Mouse (Mus musculus) lung, postnatal 14 days (tissue): ENCODE data around the gene Retreg3.

Experiments
- DNase-seq: peaks from one replicate; pipeline ENCODE4 v3.0.0; 2021

The Retreg3 gene

DNA sequence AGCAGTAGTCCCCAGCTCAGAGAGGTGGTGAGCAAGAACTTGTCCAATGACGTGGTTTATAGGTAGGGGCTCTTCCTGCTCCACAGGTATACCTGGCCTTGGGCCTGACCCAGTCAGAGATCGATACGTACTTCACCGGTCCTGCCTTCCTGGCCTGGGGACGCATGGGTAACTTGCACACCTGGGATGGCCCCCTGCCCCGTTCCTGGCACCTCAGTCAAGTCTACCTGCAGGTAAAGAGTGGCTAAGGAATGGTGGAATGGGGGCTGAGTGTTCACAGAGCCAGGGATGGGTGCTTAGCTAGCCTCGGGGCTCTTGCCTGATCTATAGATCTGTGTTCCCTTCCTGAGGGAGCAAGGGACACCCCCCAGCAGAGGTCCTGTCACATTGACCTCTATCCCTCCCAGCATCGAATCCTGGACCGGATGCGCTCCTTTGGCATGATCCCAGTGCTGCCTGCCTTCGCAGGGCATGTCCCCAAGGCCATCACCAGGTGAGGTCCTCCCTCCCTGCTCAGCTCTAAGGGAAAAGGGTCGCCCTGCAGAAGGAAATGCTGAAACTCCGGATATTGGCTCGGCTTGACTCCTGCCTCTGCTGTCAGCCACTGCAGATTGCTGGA lies 47.8 kb downstream of the Retreg3 start:
- no peak for DNase-seq

DNA sequence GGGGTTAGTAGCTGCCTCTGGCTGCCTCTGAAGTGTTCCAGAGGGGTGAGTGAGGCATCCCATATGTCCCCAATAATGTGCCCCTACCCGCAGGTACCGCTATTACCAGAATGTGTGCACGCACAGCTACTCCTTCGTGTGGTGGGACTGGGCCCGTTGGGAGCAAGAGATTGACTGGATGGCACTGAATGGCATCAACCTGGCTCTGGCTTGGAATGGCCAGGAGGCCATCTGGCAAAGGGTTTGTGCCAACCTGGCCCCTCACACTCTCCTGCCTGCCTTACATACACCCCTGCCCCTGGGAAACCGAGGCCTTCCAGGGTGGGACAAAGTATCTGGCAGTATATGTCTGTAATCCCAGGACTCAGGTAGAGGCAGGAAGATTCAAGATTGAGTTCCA lies 48.7 kb downstream of the Retreg3 start:
- DNase-seq, result no peak

DNA sequence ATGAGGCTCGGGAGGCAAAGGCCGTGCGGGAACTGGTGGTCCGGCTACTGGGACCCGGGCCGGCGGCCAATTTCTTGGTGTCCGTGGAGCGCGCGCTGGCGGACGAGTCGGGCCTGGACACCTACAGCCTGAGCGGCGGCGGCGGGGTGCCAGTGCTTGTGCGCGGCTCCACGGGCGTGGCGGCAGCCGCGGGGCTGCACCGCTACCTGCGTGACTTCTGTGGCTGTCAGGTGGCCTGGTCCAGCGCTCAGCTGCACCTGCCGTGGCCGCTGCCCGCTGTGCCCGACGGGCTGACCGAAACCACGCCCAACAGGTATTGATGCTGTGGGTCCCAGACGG lies 49.5 kb downstream of the Retreg3 start:
- no peak for DNase-seq

DNA sequence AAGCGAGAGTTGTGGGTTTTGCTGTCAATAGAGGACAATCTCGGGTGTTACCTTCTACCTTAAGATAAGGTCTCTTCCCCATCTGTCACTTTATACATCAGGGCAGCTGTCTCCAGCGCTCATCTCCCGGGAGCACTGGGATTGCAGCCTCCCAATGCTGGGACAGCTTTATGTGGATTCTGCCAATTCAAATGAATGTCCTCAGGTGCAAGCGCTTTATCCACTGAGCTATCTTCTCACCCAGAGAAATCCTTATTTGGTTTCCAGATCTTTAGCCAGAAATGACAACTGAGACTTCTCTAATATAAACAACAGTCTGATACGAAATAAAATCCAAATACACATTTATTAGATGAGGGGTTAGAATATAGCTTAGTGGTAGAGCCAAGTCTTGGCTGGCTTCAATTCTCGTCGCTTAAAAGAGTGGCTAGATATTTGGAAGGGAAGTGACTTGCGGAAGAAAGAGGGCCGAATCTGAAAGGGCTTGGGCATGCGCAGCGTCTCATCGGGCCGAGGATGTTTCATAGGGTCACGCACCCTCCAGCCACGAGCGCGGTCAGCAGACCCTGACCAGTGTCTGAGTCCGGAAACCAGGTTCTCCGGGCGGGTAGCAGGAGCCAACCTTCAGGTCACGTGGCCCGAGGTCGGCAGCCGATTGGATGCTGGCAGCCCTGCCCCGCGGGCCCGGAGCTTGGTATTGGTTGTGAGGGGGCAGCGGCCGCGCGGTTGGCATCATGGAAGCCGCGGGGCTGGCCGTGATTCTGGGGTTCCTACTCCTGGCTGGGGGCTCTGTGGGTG lies 50.1 kb downstream of the Retreg3 start, which contains the start of gene Naglu:
Gene Naglu, plus strand, starts transcription at position 622 of the 798 bp plus-strand sequence.
- DNase-seq, result peak; percentile 96

DNA sequence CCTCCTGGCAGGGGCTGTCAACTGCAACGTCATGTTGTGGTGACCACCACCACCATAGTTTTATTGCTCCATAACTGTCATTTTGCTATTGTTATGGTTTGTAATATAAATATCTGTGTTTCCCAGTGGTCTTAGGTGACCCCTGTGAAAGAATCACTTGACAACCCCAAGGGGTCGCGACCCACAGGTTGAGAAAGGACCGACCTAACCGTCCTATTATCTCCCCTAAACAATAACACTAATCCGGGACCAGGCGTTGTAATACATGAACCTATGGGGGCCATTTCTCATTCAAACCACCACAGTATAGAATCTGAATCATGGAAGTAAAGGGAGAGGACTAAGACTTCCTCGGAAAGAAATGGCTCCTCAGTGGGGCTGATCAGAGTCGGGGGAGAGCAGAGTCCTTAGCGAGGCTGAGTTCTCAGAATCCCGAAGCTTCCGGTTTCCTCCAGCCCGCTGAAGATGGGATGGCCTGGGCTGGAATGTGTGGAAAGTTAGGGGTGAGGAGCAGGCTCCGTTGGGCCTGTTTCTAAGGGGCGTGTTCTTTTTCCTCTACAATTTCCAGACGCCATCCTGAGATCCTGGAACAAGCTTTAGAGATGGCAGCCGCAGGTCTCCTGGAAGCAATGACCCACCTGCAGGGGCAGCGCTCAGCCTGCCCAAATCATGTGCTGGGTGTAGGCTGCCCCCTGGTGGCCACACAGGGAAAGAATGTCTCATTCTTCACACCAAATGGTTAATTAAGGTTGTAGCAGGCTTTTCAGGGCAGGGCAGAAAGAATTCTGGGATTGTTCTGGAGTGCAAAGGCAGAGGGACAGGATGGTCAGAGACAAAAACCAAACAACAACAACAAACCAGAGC lies 52.9 kb downstream of the Retreg3 start:
- DNase-seq, result peak; percentile 89

DNA sequence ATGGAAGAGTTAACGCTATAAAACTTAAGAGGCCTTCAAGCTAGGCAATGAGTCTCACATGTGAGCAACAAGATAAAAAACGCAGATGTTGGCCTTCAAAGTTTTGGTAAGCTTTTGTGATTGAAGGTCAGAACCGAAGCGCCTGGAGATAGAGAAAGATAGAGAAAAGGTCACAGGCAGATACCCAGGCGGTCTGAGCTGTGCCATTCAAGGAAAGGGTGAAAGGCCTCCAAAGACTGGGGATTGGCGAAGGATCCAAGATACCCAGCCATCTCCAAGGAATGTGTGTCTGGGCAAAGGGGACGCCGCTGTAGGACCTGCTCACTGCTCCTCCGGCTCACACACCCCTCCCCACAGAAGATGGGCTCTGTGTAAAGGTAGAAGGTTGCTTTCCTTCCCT lies 54.7 kb downstream of the Retreg3 start:
- DNase-seq, result no peak

DNA sequence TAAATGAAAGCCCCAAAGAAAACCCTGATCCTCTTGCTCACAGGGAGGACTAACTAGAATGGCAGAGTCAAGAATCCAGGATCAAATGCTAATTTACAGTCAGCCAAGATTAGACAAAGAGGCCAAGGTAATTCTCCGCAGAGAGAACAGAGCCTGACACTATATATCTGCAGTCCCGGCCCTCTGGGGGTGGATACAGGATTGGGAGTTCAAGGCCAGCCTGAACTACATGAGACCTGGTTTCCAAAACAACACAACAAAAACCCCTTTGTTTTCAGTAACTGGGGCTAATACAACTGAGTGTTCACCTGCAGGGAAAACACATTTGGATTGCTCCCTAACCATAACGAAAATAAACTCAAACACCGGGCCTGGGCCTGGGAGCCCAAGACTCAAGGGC lies 55.2 kb downstream of the Retreg3 start:
- DNase-seq, result no peak

DNA sequence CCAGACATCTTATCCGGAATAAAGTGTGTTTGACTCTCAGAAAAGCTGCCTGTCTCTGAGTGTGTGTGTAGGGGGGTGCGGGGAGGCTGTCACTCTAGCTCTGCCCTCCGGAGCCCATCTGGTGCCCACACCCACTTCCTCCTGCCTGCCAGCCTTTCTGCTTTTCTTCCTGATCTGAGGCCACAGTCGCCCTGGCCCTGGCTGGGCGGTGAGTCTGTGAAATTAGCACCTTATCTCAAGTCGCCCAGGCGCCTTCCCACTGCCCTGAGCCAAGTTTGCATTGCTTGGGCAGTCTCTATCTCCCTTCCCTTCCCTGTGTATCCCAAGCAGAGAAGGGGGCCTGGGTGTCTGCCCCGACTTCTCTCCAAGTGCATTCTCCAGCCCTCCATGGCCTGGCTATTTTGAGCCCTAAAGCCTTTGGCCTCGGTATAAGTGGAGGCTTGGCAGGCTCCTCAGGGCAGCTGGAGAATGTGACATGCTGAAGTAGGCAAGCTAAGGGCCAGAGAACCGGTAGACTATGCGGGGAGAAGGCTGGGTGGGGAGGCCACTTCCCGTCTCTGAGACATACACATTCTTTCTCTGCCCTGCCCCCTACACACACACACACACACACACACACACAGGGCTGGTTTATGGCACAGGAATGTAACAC lies 55.9 kb downstream of the Retreg3 start:
- DNase-seq, result peak; percentile 79

DNA sequence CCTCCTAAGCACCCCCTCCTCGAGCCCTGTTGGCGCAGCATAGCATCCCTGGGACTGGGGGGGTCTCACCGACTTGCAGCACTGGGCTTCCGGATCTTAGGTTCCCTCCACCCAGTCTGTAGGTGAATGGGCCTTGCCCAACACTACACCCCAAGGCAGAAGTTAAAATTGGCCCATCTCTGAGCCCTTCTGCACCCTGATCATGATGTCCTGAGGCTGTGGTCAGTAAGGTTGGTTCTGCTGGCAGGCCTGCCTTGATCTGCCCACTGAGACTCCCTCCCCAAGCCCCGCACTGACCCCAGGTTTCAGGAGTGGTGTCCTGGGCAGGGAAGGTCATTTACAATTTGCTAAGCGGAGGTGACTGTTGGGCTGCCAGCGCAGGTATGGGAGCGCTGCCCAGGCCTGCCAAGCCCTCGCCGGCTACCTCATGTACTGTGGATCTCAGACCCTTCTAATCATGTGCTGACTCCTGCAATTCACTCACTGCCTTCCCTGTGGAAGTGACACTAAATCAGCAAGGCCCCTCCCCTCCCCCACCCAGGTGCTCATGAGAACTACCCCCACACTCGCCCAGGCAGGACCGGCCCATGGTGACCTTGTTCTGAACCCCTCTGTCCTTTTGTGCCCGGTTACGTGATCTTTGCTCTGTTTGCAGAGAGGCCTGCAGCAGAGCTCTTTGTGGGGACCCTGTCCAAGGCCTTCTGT lies 56.6 kb downstream of the Retreg3 start:
- DNase-seq, result no peak

DNA sequence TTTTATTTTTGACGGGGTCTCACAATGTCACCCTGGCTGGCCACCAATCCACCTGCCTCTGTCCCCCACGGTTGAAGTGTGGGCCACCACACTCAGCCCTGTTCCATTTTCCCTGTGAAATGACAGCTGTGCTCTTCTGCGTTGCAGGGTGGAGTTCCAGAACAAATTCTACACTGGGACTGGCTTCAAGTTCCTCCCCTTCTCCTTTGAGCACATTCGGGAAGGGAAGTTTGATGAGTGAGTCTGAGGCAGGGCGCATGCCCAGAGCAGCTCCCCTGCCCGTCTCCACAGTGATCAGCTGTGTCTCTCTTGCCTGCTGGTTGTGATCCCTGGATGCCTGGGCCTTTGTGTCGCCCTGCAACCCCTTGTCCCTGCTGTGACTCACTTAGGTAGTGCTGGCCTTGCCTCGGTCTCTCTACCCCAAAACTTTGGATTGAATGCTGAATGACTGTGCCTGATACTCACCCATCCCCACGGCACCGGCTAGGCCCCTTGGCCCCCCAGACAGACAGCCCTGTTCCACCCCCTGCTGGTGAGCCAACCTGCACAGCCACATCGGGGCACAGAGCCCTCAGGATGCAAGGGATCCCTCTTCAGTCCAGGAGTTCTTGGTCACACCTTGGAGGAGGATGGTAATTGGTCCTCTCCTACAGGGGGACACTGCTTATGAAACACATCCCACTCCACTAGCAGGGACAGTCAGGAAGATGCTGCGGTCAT lies 57.4 kb downstream of the Retreg3 start:
- DNase-seq, result peak; percentile 63

DNA sequence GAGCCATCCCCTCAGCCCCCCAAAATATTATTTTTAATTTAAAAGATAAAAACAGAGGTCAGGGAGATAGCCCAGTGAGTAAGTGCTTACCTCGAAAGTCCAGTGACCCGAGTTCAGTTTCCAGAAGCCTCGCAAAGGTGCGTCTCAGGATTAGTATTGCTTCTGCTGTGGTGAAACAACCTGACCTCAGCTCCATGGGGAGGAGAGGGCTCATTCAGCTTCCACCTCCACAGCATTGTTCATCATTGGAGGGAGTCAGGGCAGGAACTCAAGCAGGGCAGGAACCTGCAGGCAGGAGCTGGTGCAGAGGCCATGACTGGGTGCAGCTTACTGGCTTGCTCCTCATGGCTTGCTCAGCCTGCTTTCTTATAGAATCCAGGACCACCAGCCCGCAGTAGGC lies 58.6 kb downstream of the Retreg3 start:
- no peak for DNase-seq

DNA sequence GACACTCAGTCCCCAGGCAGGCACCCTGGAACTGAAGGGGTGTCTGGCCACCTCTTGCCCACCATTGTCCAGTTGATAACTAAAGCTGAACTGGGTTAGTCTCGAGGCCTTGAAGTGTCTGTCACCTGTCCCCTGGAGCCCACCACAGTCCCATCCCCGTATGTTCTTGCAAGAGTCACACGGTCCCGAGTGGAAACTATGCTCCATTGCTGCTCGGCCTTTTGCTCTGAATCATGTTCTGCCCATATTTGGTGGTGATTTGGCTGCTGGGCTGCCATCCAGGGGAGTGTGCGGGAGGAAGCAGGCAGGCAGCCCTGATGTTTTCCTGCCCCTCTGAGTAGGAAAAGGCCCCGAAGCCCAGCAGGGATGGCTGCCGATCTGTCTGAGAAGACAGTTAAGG lies 59.6 kb downstream of the Retreg3 start:
- DNase-seq, result peak; percentile 79

DNA sequence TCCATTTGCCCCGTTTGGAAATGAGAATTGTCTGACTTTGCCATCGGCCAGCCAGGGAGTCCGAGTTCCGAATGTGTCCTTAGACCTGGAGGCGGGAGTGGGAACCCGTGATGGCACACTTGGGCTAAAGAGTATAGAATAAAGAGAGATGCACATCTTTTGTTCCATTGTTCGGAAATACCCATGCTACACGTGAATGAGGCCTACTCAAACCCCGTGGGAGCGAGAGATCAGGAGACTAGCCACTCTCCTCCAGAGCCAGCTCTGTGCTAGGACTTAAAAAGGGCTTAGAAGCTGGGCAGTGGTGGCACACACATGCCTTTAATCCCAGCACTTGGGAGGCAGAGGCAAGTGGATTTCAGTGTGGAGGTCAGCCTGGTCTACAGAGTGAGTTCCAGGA lies 60.2 kb downstream of the Retreg3 start:
- DNase-seq, result no peak

DNA sequence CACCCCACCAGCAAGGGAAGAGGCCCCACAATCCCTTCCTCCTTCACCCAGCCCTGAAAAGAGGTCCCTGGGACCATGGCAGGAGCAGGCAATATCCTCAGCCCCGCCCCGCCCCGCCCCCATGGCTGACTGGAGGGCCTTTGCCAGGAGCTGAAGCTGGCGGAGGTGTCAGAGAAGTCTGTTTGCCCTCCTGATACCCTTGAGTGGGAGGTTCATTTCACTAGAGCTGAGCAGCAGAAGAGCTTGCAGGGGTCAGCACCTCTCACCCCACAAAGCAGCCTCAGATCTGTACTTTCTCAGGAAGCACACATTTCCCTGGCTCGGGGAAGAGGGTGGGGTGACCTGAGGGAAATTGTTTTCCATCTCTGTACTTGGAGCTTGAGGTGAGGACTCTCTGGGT lies 61.0 kb downstream of the Retreg3 start:
- DNase-seq, result no peak

DNA sequence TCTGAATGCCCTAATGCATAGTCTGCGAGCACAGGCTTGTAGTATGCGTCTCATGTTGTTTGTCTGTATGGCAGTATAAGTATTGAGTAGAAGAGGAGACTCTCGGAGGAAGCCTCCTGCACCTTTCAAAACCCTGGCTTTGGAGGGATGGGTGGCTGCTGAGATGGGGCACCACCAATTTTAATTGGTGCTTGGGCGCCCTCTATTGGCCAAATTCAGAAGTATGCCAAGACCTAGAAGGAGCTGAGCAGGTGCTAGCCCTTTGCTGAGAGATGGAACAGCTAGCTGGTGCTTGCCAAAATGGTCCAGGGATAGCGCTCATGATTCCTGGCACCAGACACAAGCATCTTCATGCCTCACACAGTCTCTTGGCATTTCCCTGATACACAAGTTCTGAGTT lies 61.8 kb downstream of the Retreg3 start:
- peak; percentile 96 for DNase-seq

DNA sequence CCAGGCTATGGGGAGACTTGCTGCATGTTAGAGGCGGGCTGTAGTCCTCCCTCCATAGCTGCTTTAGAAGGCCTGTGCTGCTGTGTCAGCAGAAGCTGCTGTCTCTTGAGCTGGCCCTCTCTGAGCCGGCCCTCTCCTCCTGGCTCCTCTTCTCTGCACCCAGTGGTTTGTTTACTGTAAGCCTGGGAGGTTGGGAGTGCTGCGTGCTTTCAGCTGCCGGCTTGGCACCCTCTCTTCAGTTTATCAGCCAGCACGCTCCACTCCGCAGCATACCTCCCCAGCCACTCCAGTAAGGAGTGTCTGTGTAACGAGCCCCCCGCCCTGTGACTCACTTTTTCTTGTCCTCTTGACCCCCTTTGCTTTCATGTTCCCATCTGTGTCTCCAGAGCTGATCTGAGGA lies 62.8 kb downstream of the Retreg3 start:
- peak; percentile 71 for DNase-seq

DNA sequence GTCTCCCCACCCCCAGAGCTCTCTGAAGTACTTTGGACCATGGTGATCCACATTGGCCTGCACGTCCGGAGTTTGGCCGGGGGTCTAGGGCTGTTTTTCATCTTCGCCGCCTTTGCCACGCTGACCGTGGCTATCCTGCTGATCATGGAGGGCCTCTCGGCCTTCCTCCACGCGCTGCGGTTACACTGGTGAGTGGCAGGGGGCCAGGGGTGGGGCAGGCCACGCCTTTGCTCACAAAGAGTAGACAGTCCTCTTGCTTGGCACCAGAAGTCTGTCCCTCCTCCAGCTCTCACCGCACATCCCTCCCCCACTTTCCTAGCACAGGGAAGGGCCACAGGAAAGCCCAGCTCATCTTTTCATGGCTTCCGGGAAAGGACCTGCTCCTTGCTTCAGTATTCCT lies 64.3 kb downstream of the Retreg3 start:
- peak; percentile 49 for DNase-seq

DNA sequence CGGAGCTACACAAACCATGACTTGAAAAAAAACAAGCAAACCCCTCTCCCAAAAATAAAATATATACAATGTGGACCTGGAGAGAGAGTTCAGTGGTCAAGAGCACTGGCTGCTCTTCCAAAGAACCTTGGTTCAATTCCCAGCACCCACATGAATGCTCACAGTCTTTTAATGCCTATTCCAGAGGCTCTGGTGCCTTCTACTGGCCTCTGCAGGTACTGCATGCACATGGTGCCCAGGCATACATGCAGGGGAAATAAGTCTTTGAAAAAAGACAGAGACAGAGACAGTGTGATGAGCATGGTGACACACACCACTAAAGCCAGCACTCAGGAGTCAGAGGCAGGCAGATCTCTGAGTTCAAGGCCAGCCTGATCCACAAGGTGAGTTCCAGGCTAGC lies 65.7 kb downstream of the Retreg3 start:
- DNase-seq, result no peak

DNA sequence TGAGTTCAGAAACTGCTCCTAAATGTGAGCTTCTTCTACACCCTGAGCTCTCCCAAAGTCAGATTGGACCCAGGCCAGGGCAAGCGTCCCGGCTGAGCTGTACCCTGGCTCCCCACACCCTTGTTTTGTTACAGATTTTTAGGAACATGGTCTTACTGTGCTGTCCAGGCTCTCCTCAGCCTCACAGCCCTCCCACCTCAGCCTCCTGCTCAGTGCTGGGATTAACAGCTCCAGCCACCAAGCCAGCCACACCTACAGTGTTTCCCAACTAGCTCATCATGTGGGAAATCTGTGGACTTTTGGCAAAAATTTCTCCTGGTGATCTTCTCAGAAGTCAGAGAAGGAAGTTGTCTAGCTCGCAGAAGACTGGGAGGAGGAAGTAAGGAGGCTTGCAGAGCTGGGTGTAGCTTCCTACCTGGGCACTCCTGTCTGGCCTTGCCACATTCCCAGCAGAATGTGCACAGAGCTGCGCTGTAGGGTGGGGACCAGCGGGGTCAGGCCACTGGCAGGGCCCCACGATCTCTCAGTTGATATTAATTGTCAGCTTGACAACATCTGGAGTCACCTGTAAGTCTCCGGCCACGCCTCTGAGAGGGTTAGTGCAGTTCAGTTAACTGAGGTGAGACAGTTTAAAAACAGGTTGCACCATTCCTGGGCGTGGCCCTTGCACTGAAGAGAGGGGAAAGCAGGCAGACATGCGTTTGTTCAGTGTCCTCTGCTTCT lies 66.8 kb downstream of the Retreg3 start:
- peak; percentile 67 for DNase-seq

DNA sequence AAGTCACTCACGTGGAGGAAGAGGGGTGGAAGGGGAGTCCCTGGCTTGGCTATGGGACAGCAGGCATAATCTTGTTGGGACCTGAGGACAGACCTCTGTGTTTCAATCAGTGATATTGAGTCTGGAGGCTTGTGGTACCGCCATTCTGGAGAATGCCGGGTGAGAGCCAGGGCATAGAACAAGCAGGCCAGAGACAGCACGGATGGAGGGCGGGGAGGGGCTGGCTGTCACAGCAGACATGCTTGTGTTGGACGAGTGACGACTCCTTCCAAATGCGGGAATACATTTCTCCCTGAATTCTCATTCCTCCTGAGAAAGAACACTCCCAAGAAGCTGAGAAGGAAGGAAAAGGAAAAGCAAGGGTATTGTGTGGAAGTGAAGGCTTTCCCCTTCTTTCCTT lies 68.1 kb downstream of the Retreg3 start:
- DNase-seq, result no peak

DNA sequence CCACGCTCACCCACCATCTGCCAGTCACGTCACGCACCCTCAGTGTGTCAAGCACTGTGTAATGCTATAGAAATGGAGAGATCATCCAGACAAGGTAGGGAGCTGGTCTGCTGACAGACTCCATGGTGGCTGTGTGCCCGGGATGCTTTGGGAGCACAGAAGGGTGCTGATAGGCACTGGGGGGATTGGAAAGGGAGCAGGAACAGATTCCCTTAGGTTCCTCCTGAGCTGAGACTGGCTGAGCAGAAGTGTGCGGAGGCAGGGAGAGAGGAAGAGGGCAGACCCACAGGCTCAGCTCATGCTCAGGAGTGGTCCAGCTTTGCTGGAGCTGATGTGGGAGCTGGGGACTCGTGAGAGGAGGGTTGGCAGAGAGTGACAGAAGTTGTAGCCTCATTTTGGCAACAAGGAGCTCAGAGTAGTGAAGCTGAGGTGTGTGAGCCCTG lies 68.6 kb downstream of the Retreg3 start:
- no peak for DNase-seq
